Mouse (Mus musculus) limb, embryonic 14.5 days (tissue): ENCODE measurements around the gene Tnfrsf11a. TPM values are rescaled to one million over a fixed set of nuclear protein-coding genes. Genes with fewer than 3 reads are reported as not detected.

Experiments
- ATAC-seq: fragments of 200-750 bp; cut with Nextera tagmentation; 2 replicates; pipeline ENCODE4 v1.8.0; 2017; ENCODE audit warnings: low read depth, moderate number of reproducible peaks, moderate TSS enrichment; ENCODE audit not compliant: low FRiP score
- DNase-seq: peaks from one replicate; pipeline ENCODE4 v3.0.0-alpha.2; 2015; ENCODE audit warnings: low spot score
- H3K27ac ChIP-seq: fragments of 300-500 bp; sonication (generic); replicated peaks from 2 replicates; pipeline ENCODE4 v1.5.1; 2014; ENCODE audit warnings: low read depth, mild to moderate bottlenecking, low read length, moderate library complexity, mixed read lengths
- H3K27me3 ChIP-seq: fragments of 300-500 bp; sonication (generic); 2 replicates; pipeline ENCODE4 v1.6.1; 2014; ENCODE audit warnings: low read length, mixed read lengths; ENCODE audit not compliant: control insufficient read depth, insufficient read depth
- H3K36me3 ChIP-seq: fragments of 300-500 bp; sonication (generic); 2 replicates; pipeline ENCODE4 v1.6.1; 2014; ENCODE audit warnings: mild to moderate bottlenecking, low read length, moderate library complexity, mixed read lengths; ENCODE audit not compliant: control insufficient read depth, insufficient read depth
- H3K4me1 ChIP-seq: fragments of 300-500 bp; sonication (generic); 2 replicates; pipeline ENCODE4 v1.6.1; 2014; ENCODE audit warnings: antibody characterized with exemption, low read length, mixed read lengths; ENCODE audit not compliant: control insufficient read depth, insufficient read depth
- H3K4me2 ChIP-seq: fragments of 300-500 bp; sonication (generic); replicated peaks from 2 replicates; pipeline ENCODE4 v1.6.1; 2014; ENCODE audit warnings: low read depth, mild to moderate bottlenecking, low read length, moderate library complexity; ENCODE audit not compliant: severe bottlenecking
- H3K4me3 ChIP-seq: fragments of 300-500 bp; sonication (generic); replicated peaks from 2 replicates; pipeline ENCODE4 v1.5.1; 2014; ENCODE audit warnings: low read length
- H3K9ac ChIP-seq: fragments of 300-500 bp; sonication (generic); 2 replicates; pipeline ENCODE4 v1.6.1; 2014; ENCODE audit warnings: mild to moderate bottlenecking, low read depth, low read length, moderate library complexity; ENCODE audit not compliant: severe bottlenecking
- H3K9me3 ChIP-seq: fragments of 300-500 bp; sonication (generic); 2 replicates; pipeline ENCODE4 v1.6.1; 2016; ENCODE audit warnings: low read length; ENCODE audit not compliant: control insufficient read depth
- POLR2A ChIP-seq: fragments of 200-500 bp; IDR thresholded peaks from 2 replicates; pipeline ENCODE4 v1.8.0; 2012; ENCODE audit warnings: inconsistent platforms, mild to moderate bottlenecking, moderate library complexity, borderline replicate concordance; ENCODE audit not compliant: insufficient read depth, insufficient read length; ENCODE audit errors: extremely low read depth
- WGBS: fragments of 180-500 bp; shearing (Covaris S2); extraction: QIAGEN DNeasy Blood & Tissue Kit; methylation state at CpG from one replicate; pipeline ENCODE4 v1.1.7; 2014; 5-methylcytosine and 5-hydroxymethylcytosine counted together
- polyA plus RNA-seq, 2 experiments: library from polyadenylated mRNA; depleted of rRNA in 1 of 2; stranded (reverse) in 1 of 2; unstranded in 1 of 2; fragments of >200 nt; fragmentation: Nextera tagmentation in 1 of 2; extraction: Ambion mirVana in 1 of 2; gene quantifications; 2 replicates each; pipeline versions ENCODE4 v1.2.1 to v1.2.3; 2012 to 2014

Tnfrsf11a gene
- polyA plus RNA-seq, 2 experiments, result 1.6 to 1.8 TPM

DNA sequence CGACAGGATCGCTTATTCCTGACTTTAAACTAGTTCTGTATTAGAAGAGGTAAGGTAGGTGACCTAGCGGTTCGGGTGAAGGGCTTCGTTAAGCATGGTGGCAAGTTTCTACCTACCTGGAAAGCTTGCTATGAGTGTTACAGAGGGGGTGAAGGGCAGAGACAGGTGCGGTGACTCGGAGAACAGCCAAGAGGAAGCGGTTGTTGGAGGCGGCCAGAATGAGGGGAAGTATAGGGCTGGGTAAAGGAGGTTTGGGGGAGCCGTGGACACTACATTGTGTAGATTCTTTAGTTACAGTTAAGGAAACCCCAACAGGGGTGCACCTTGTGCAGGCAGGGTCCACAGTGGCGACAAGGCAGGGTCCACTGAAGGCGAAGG is 450 bp upstream of the Tnfrsf11a start:
- no peak for TF ChIP-seq POLR2A
- WGBS, result 32% methylated on average over 12 of the region's 12 CpGs
- peaks cover 14% of the 10 kb centered on the region; the same call in 1 of the 2 replicates for H3K4me1 ChIP-seq
- H3K4me2 ChIP-seq, result peak overlapping the region; percentile 95
- peak overlapping the region; percentile 57 for H3K4me3 ChIP-seq
- DNase-seq (no peak), ATAC-seq (peak; percentile 9; the same call in 1 of the 2 replicates)
- H3K9ac ChIP-seq, result peak overlapping the region; percentile 63; the same call in 1 of the 2 replicates
- H3K9me3 ChIP-seq, result no peaks in the 10 kb centered on the region
- H3K27ac ChIP-seq, result no peak overlapping the region
- no peaks in the 10 kb centered on the region for H3K36me3 ChIP-seq
- H3K27me3 ChIP-seq, result peaks cover 26% of the 10 kb centered on the region

DNA sequence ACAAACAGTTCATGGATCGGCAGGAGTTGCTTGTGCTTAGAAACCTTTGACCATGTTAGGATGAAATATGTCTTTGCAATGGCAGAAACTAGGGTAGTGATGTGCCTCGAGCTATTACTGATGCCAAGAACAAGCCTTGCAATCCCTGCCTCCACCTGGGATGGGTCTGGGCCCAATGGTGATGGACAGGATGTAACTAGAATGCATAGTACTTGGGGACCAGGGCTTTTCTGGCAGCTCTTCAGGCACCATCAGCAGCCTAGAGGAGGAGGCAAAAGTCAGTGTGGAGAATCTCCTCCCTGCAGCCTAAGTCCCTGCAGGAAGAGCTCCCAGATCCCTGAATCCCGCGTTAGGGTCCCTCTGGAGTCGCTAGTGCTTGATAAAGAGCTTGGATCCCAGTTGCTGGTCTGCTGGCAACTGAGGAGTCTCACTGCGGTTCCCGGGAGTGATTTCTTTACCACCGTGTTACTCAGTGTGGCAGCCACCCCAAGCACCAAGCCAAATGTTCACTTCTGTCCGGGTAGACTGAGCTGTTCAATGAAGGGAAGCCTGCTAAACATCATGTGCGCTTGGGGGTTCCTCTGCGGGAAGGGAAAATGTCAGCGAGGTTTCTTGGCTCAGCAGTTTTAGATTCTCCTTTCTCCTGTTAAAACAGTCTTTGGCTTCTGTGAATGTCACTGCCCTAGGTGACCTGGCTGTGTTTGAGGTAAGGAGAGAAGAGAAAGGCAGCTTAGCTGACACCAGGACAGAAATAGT is 1.1 kb downstream of the Tnfrsf11a start:
- WGBS, result 31% methylated on average over 12 of the region's 12 CpGs
- DNase-seq (no peak), ATAC-seq (no peak)
- Histone ChIP-seq H3K27ac (no peak overlapping the region), H3K9me3 (no peaks in the 10 kb centered on the region), H3K4me2 (peak overlapping the region; percentile 8), H3K4me1 (peaks cover 14% of the 10 kb centered on the region; the same call in 1 of the 2 replicates), H3K4me3 (peak overlapping the region; percentile 57), H3K9ac (no peak overlapping the region), H3K27me3 (peaks cover 26% of the 10 kb centered on the region), H3K36me3 (no peaks in the 10 kb centered on the region)
- TF ChIP-seq POLR2A, result no peak

DNA sequence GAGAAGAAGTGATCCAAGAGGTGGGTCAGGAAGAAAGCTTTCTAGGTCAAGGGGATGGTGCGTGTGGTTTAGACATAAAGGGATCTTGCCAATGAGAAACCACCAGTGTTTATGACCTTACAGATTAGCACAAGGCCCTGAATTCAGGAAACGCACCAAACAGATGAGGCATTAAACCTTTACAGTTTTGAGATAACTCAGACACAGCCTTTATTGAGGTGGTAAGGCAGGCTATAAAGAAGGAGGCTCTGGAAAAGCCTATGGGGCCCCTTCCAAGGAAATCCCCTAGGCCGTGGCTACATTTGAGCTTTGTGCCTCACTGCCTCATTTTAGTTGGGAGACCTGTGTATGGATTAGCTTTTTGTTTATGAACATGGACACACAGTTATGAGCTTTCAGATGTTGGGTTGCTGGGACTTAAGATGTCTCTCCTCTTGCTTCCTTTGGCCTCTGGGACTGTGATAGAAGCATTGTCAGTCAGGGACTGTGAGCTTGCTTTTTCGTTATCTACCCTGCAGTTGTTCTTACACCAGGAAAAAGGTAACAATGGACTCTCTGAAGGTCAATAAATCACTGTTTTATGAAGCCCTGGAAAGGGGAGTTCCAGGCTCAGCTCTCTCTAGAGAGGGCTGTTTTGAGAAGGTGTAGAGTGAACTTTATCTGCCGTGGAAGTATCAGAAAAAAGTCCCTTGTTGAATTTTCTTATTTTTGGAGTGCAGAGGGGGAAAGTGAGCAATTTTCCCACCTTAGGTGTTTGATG is 3.9 kb downstream of the Tnfrsf11a start:
- WGBS, result 33% methylated on average over 5 of the region's 5 CpGs
- peaks cover 14% of the 10 kb centered on the region; the same call in 1 of the 2 replicates for H3K4me1 ChIP-seq
- H3K36me3 ChIP-seq, result no peaks in the 10 kb centered on the region
- no peaks in the 10 kb centered on the region for H3K9me3 ChIP-seq
- ATAC-seq (no peak), DNase-seq (no peak)
- H3K4me2 ChIP-seq, result no peak overlapping the region
- H3K27me3 ChIP-seq, result peaks cover 26% of the 10 kb centered on the region
- H3K9ac ChIP-seq, result no peak overlapping the region
- no peak overlapping the region for H3K4me3 ChIP-seq
- no peak for TF ChIP-seq POLR2A
- no peak overlapping the region for H3K27ac ChIP-seq

DNA sequence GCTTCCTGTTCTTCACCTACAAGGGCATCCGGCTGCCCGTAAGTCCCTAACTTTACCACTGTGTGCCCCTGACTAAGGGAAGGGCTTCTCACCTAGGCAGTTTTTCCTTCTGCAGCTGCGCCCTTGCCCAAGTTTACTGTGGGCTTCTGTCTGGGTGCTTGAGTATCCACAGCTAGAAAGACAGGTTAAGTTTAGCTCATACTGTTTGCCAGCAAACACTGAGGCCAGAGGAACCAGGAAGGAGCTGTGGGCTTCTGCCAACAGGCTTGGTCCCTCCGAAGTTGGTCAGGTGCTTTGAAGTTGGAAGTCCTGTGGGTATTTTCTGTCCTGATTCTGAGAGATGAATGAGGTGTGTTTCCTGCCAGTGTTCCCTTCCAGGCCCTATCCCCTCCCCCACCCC is 4.6 kb downstream of the Tnfrsf11a start:
- Histone ChIP-seq H3K4me2 (no peak overlapping the region), H3K4me3 (no peak overlapping the region), H3K36me3 (no peaks in the 10 kb centered on the region), H3K9me3 (no peaks in the 10 kb centered on the region), H3K27me3 (peaks cover 19% of the 10 kb centered on the region), H3K27ac (no peak overlapping the region), H3K9ac (no peak overlapping the region), H3K4me1 (peaks cover 13% of the 10 kb centered on the region; the same call in 1 of the 2 replicates)
- DNase-seq (no peak), ATAC-seq (no peak)
- TF ChIP-seq POLR2A, result no peak
- 53% methylated on average over 4 of the region's 4 CpGs for WGBS

DNA sequence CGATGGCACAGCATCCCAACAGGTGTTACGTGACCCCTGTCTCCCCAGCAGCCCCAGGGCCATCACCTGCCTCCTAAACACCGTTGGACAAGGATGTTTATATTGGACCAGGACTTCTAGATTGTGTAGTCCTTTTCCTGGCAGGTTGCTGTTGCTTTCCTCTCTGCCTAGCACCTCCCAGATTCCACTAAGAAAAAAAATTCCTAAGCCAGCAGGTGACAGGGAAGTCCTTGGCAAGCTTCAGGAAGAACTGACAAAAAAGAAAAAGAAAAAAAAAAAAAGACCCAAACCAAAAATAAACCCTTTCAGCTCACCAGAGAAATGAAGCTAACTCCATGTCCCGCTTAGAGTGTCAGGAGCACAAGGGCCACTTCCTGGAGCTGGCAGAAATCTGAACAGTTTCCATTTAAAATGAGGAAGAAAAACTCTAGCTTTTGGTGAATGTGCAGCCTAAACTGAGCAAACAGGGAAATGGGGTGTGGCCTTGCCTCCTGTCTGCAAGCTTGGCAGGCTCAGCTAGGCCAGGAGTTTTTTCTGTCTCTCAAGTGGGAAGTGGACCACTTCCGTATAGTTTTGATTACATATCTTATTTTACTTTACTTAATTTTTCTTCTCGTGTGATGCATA is 6.3 kb downstream of the Tnfrsf11a start:
- H3K4me2 ChIP-seq, result no peak overlapping the region
- WGBS, result 81% methylated on average over 6 of the region's 6 CpGs
- no peaks in the 10 kb centered on the region for H3K9me3 ChIP-seq
- H3K36me3 ChIP-seq, result no peaks in the 10 kb centered on the region
- no peak overlapping the region for H3K27ac ChIP-seq
- DNase-seq (no peak), ATAC-seq (no peak)
- peaks cover 4% of the 10 kb centered on the region; the same call in 1 of the 2 replicates for H3K4me1 ChIP-seq
- peaks cover 6% of the 10 kb centered on the region; the same call in 1 of the 2 replicates for H3K27me3 ChIP-seq
- no peak for TF ChIP-seq POLR2A
- H3K9ac ChIP-seq, result no peak overlapping the region
- no peak overlapping the region for H3K4me3 ChIP-seq
